Mouse (Mus musculus): Measurements from ENCODE around the gene Fbxw9. TPM values are rescaled to one million over a fixed set of nuclear protein-coding genes. Genes with fewer than 3 reads are reported as not detected.

The Fbxw9 gene
- total RNA-seq, 2 experiments from 2014 or later = 10.6 to 12.9 TPM

DNA sequence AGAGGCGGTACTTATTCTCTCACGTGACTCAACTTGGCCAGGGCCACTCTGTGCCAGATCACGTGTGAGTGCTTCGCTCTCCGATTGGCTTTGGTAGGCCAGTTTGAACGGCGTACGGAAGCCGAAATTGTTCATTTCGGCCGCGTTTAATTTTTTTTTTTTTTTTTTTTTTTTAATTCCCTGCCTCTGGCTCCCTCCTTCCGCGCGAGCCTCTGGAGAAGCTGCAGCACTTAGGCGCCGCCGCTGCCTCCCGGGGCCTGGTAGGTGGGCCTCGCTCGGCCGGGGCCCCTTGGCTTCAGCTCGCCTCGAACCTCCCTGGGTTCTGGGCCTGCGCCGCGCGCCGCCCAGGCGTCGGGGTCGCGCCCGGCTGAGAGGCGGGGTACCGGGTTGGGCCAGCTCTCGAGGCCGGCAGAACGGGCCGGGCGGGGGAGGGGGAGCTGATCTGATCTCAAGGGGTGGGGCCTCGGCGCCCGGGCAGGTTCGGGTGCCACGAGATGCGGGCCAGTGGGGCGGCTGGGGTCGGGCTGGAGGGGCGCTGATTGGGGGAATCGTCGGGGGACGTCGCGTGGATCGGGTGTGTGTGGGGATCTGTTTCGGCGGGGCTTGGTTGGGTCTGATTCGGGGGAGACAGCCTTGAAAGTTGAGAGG, 23.0 kb upstream of the Fbxw9 start, which contains the start of gene Tnpo2:
TSS of gene Tnpo2 (plus strand) at position 198 of the 648 bp plus-strand sequence.
- peak; percentile 85 to 91 for DNase-seq (ENCODE audit: low spot score in 2 of 2)

GRCm38 (mm10) chr8:85037366-85037680, 22.5 kb upstream of the Fbxw9 start:
- no peak for DNase-seq (ENCODE audit: low spot score in 2 of 2)

DNA sequence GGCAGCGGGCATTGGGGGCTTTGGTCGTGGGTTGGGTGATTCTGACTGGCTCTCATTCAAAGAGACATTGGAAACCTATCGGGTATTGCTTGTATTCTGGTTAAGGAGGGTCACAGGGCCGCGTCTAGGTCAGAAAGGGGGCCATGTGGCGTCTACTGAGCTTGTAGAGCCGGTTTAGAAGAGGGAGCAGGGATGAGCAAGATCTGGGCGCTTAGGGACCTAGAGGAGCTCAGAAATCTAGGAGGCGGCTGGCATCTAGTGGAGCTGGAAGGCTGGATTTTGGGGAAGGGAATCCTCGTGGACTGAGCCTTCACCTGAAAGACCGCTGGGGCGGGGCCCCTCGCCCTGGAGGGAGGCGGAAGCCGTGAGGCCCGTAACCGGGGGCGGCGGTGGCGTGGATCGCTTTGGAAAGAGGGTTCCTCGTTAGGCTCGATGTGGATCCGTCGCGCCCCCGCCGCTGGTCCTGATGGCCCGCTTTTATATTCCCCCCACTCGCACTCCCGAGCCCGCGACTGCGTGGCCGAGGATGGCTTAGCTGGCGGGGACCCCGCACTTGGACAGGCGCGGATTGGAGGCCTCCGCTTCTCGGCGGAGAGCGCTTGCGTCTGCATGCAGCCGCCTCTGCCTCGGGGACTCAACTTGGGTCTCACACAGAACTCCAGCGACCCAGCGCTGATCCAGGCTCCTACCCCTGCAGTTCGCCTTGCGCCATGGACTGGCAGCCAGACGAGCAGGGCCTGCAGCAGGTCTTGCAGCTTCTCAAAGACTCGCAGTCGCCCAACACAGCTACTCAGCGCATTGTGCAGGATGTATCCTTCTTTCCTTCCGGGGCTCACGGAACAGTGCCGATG, 21.9 kb upstream of the Fbxw9 start:
- DNase-seq (ENCODE audit: low spot score in 2 of 2) = peak in 1 of 2 experiments; percentile 56

- DNase-seq (ENCODE audit: low spot score in 2 of 2) = no peak
Observed at GRCm38 (mm10) chr8:85043619-85044018, 16.2 kb upstream of the Fbxw9 start.

GRCm38 (mm10) chr8:85057367-85057766, 2.5 kb upstream of the Fbxw9 start:
- no peak for DNase-seq (ENCODE audit: low spot score in 2 of 2)

DNA sequence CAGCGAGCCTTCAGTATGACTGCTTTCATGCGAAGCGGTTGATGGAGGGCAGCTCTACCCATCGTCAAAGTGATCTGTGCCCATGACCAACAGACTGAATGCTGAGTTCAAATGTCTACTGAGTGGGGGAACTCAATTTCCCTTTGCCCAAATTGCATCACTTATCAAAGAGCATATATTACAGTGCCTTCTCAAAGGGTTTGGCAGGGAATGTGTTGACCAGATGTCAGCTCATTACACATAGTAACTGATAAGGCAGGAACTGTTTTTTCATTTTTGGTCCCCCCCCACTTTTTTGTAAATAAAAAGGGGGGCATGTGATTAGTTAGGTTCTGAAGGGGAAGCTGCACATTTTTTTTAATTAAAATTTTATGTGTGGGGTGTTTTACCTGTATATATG, 2.7 kb downstream of the Fbxw9 start:
- DNase-seq (ENCODE audit: low spot score in 2 of 2) = no peak

DNA sequence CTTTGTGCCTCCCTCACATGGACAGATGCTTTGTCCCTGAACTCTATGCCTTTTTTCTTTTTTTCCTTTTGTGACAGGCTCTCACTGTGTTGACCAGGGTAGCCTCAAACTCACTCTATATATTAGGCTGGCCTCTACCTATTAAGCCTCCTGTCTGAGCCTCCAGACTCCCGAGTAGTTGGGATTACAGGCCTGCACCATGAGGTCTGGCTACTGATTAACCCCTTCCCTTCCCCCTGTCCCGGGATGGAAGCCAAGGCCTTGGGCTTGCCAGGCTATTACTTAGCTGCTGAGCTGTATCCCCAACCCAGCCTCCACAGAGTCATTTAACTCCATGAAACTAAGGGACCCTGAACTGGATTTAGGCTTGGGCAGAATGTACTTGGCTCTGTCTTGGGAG, 5.4 kb downstream of the Fbxw9 start:
- no peak for DNase-seq (ENCODE audit: low spot score in 2 of 2)

GRCm38 (mm10) chr8:85067155-85067554, 7.3 kb downstream of the Fbxw9 start:
- no peak for DNase-seq (ENCODE audit: low spot score in 2 of 2)

- DNase-seq (ENCODE audit: low spot score in 2 of 2) = no peak
Observed at GRCm38 (mm10) chr8:85067982-85068381, 8.1 kb downstream of the Fbxw9 start, which contains the start of gene Gm5741. Gene Gm5741 (minus strand): TSS chr8:85067982.

DNA sequence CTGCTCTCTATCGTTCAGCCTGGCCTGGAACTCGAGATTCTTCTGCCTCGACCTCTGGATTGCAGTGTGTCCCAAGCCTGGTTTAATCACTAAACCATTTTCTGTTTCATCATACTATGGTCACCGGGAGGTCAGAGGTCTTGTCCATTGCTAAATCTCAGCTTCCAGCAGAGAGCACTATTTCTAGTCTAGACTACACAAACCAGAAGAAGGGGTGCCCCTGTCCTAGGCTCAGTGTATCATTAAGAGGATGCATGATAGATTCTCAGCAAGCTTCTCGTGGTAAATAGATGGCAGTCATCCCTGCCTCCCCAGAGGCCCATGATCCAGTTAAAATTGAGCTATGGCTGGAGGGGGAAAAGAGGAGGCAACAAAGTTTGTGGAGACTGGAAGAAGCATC, 11.2 kb downstream of the Fbxw9 start:
- no peak for DNase-seq (ENCODE audit: low spot score in 2 of 2)

- DNase-seq (ENCODE audit: low spot score in 2 of 2) = peak; percentile 75 to 91
Observed at GRCm38 (mm10) chr8:85071514-85072281, 11.8 kb downstream of the Fbxw9 start, which contains the start of gene Dhps. Gene Dhps (plus strand): TSS chr8:85071757.

DNA sequence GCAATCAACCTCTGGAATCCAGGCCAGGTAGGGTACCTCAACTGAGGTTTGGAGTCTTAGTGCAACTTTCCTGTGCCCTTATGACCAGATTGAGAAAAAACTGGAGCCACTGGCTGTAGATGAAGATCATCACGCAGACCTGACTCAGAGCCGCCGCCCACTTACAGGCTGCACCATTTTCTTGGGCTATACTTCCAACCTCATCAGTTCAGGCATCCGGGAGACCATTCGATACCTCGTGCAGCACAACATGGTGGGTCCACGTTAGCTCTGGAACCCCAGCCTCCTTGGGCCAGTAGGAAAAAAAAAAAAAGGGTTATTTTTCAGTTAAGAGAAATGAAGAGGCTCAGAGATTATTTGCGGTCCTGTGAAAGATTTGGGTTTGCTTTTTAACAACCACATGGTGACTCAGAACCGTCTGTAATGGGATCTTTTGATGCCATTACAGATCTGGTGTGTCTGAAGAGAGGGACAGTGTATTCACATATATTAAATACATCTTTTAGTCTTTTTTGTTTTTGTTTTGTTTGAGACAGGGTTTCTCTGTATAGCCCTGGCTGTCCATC, 12.6 kb downstream of the Fbxw9 start:
- DNase-seq (ENCODE audit: low spot score in 2 of 2) = no peak

- no peak for DNase-seq (ENCODE audit: low spot score in 2 of 2)
Observed at GRCm38 (mm10) chr8:85073041-85073612, 13.3 kb downstream of the Fbxw9 start.

- no peak for DNase-seq (ENCODE audit: low spot score in 2 of 2)
Observed at GRCm38 (mm10) chr8:85074167-85074566, 14.3 kb downstream of the Fbxw9 start.

DNA sequence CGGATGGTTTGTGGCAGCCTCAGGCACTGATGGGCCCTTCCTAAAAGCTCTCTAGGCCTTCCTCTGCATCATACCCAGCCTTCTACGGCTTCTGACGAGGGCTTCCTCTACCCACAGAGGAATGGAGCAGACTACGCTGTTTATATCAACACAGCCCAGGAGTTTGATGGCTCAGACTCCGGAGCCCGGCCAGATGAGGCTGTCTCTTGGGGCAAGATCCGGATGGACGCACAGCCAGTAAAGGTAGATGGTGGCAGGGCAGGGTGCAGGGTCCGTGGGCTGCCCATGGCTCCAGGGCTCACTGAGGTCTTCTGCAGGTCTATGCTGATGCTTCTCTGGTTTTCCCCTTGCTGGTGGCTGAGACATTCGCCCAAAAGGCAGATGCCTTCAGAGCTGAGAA, 14.8 kb downstream of the Fbxw9 start:
- DNase-seq (ENCODE audit: low spot score in 2 of 2) = no peak

GRCm38 (mm10) chr8:85076001-85076400, 16.1 kb downstream of the Fbxw9 start:
- DNase-seq (ENCODE audit: low spot score in 2 of 2) = peak in 1 of 2 experiments; percentile 50

GRCm38 (mm10) chr8:85076993-85077392, 17.1 kb downstream of the Fbxw9 start:
- peak in 1 of 2 experiments; percentile 71 for DNase-seq (ENCODE audit: low spot score in 2 of 2)

- peak in 1 of 2 experiments; percentile 56 for DNase-seq (ENCODE audit: low spot score in 2 of 2)
Observed at GRCm38 (mm10) chr8:85080214-85080531, 20.3 kb downstream of the Fbxw9 start.

DNA sequence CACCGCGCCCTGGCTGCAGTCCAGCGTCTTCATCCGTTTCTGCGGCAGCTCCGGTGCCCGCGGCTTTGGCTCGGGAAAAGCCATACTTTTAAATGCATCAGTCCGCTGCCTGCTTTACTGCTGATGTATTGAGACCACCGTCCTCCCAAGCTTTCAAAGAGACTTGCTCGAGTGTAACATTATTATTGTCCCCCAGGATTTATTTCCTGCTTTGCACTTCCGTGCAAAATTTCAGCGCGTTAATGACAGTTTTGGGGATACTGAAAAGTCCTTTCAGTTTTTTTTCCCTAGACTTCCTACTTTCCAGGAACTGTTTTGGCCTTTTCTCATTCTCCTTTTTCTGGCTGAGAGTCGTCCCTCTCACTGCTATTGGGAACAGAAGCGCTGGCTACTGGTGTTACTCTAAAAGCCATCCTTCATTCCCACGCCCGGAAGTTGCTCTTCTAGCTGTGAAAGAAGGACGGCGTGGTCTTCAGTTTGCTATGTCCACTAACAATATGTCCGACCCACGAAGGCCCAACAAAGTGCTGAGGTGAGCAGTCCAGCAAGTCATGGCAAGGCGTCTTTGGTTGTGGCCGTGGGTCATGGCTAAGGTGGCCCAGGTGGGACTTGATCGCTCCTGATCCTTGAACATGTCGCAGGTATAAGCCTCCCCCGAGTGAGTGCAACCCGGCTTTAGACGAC, 20.8 kb downstream of the Fbxw9 start, which contains the start of gene Wdr83os:
TSS of gene Wdr83os (plus strand) at position 209 of the 684 bp plus-strand sequence.
- peak in 1 of 2 experiments; percentile 54 for DNase-seq (ENCODE audit: low spot score in 2 of 2)

DNA sequence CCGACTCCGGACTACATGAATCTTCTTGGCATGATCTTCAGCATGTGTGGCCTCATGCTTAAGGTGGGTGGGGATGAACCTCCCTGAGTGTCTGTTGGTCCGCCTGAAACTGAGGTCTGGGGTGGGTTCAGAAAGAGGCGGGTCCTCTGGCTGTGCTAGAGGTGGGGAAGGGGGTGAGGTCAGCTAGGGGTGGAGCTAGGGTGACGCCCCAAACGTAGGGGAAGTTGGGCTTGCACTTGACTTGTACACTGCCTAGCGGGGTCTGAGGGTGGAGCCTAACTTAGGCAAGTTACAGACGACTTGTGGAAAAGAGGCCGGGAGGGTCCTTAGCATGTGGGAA, 21.3 kb downstream of the Fbxw9 start, which contains the start of gene Wdr83:
TSS of gene Wdr83 (minus strand) at position 91 of the 340 bp plus-strand sequence.
- DNase-seq (ENCODE audit: low spot score in 2 of 2) = peak in 1 of 2 experiments; percentile 46

All from gastrocnemius, postnatal 4 days (tissue).